Mouse (Mus musculus) heart, postnatal 0 days (tissue): ENCODE results near the gene Rnf43.

Source experiments
- CTCF ChIP-seq: IDR thresholded peaks from 2 replicates; pipeline ENCODE4 v1.5.1; 2016; ENCODE audit warnings: antibody characterized with exemption, control low read depth, low read depth
- EP300 ChIP-seq: IDR thresholded peaks from 2 replicates; pipeline ENCODE4 v1.6.1; 2016; ENCODE audit warnings: antibody characterized with exemption, low read depth

DNA sequence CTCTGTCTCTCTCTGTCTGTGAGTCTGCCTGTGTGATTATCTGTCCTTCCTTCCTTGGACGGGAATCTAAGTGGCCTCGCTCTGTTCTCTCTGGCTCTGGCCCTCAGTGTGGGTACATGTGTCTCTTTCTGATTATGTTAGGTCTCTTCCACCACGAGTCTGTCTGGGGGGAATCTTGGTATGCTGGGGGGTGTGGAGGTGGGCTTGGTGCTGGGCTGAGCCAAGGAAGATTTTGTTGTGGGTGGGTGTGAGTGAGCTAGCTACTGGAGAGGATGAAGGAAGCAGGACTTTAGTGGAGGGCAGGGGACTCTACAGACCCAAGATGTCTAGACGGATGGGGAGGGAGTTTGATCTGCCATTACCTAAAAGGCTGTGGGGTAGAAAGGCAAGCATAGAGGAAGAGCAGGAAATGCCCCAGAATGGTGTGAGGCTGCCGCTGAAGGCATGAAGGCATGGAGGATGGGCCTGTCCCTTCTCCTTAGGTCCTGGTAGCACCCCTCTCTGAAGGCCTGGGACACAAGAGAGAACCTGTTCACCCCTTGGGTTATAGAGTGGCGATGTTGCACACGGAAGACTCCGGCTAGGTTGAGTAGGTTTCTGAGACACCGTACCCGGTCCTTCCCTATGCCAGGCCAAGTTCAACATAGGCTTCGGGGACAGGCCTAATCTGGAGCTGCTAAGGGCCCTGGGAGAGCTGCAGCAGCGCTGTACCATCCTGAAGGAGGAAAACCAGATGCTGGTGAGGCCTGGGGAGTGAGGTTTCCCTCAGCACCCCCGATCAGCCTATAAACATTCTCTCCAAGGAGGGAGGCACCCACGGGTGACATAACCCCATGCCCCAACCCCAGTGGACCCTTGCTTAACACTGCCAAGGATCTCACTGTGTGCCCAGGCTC is 99.5 kb downstream of the Rnf43 start:
- TF ChIP-seq CTCF: no peak
- TF ChIP-seq EP300: no peak
